Mouse (Mus musculus) ES-E14 (cell line): ENCODE measurements around the gene Rfwd3. TPM values are rescaled to one million over a fixed set of nuclear protein-coding genes. Genes with fewer than 3 reads are reported as not detected.
A peak's percentile ranks its signal among the peaks of the same experiment; 100 is the strongest.

Source experiments
- DNase-seq: peaks from one replicate; pipeline ENCODE4 v3.0.0-alpha.2; 2013; ENCODE audit warnings: low read depth, low spot score
- H3K27ac ChIP-seq: 2 replicates; pipeline ENCODE4 v1.5.1; 2012; ENCODE audit warnings: low read depth, mild to moderate bottlenecking, low read length, moderate library complexity, mixed read lengths; ENCODE audit not compliant: poor library complexity, insufficient read depth, severe bottlenecking
- H3K36me3 ChIP-seq: 2 replicates; pipeline ENCODE4 v1.6.1; 2012; ENCODE audit warnings: mild to moderate bottlenecking, low read length, moderate library complexity, mixed read lengths; ENCODE audit not compliant: control insufficient read depth, poor library complexity, insufficient read depth, severe bottlenecking
- H3K4me1 ChIP-seq, 2 experiments: fragments of 150-350 bp in 1 of 2; sonication (generic) in 1 of 2; 2 replicates each; pipeline ENCODE4 v1.6.1; 2012; ENCODE audit warnings: low read length in 2 of 2, mild to moderate bottlenecking in 1 of 2, mixed read lengths in 1 of 2; ENCODE audit not compliant: control insufficient read depth in 2 of 2, insufficient read depth in 2 of 2, poor library complexity in 1 of 2
- H3K4me3 ChIP-seq, 2 experiments: fragments of 150-350 bp in 1 of 2; sonication (generic) in 1 of 2; 2 replicates each; pipeline ENCODE4 v1.5.1; 2012; ENCODE audit warnings: low read length in 2 of 2, low read depth in 1 of 2, mild to moderate bottlenecking in 1 of 2, mixed read lengths in 1 of 2; ENCODE audit not compliant: insufficient read depth in 1 of 2, poor library complexity in 1 of 2, severe bottlenecking in 1 of 2
- H3K9ac ChIP-seq: 2 replicates; pipeline ENCODE4 v1.6.1; 2012; ENCODE audit warnings: low read depth, mild to moderate bottlenecking, low read length, mixed read lengths; ENCODE audit not compliant: poor library complexity, insufficient read depth, severe bottlenecking
- H3K9me3 ChIP-seq: fragments of 150-350 bp; sonication (generic); 2 replicates; pipeline ENCODE4 v1.6.1; 2012; ENCODE audit warnings: low read depth, mild to moderate bottlenecking, low read length; ENCODE audit not compliant: control insufficient read depth, insufficient read depth
- CHD2 ChIP-seq: IDR thresholded peaks from 2 replicates; pipeline ENCODE4 v1.6.1; 2014; ENCODE audit warnings: mild to moderate bottlenecking, low read depth, low read length, inconsistent platforms
- HCFC1 ChIP-seq: IDR thresholded peaks from 2 replicates; pipeline ENCODE4 v1.6.1; 2012; ENCODE audit warnings: low read length, inconsistent platforms, borderline replicate concordance; ENCODE audit not compliant: insufficient read depth
- MAFK ChIP-seq: IDR thresholded peaks from 2 replicates; pipeline ENCODE4 v1.6.1; 2014; ENCODE audit warnings: mild to moderate bottlenecking, low read depth, low read length, inconsistent platforms; ENCODE audit not compliant: insufficient read depth
- ZC3H11A ChIP-seq: IDR thresholded peaks from 2 replicates; pipeline ENCODE4 v1.6.1; 2012; ENCODE audit warnings: low read depth, mild to moderate bottlenecking, inconsistent platforms, low read length, borderline replicate concordance
- ZNF384 ChIP-seq: IDR thresholded peaks from 2 replicates; pipeline ENCODE4 v1.6.1; 2012; ENCODE audit warnings: low read depth, low read length, inconsistent platforms
- in situ Hi-C, 2 experiments: fragments of 600-800 bp; cut with MboI; formaldehyde crosslinking; loops; one replicate each; pipeline ENCODE4 v1.15.1; 2025; ENCODE audit warnings: low sequenced_read_pairs in 2 of 2, inconsistent platforms in 1 of 2; ENCODE audit not compliant: unreplicated experiment in 2 of 2
- total RNA-seq: library from RNA; depleted of rRNA; stranded (reverse); fragments of 300-350 nt; gene quantifications from 2 replicates; pipeline ENCODE4 v1.2.3, GENCODE M21; 2012

Rfwd3 gene
- total RNA-seq, 1 experiment, result 73.8 TPM

GRCm38 (mm10) chr8:111260251-111260650, 39.8 kb downstream of the Rfwd3 start:
- DNase-seq, result no peak
- no peaks in the 10 kb centered on the region for H3K9me3 ChIP-seq
- H3K36me3 ChIP-seq, result no peaks in the 10 kb centered on the region
- no peak overlapping the region for H3K4me3 ChIP-seq
- H3K4me1 ChIP-seq, result no peaks in the 10 kb centered on the region
- TF ChIP-seq ZNF384 (no peak), ZC3H11A (no peak), CHD2 (no peak), HCFC1 (no peak), MAFK (no peak)
- no peak overlapping the region for H3K9ac ChIP-seq
- in situ Hi-C loops, result no loop called here
- no peak overlapping the region for H3K27ac ChIP-seq

GRCm38 (mm10) chr8:111259408-111259741, 40.6 kb downstream of the Rfwd3 start:
- no peaks in the 10 kb centered on the region for H3K4me1 ChIP-seq
- H3K9ac ChIP-seq, result peak overlapping the region; percentile 60
- H3K4me3 ChIP-seq, result peak overlapping the region; percentile 90 to 96
- no peaks in the 10 kb centered on the region for H3K9me3 ChIP-seq
- H3K36me3 ChIP-seq, result no peaks in the 10 kb centered on the region
- no peak for TF ChIP-seq ZC3H11A
- in situ Hi-C loops, result no loop called here
- H3K27ac ChIP-seq, result no peak overlapping the region
- DNase-seq, result no peak

DNA sequence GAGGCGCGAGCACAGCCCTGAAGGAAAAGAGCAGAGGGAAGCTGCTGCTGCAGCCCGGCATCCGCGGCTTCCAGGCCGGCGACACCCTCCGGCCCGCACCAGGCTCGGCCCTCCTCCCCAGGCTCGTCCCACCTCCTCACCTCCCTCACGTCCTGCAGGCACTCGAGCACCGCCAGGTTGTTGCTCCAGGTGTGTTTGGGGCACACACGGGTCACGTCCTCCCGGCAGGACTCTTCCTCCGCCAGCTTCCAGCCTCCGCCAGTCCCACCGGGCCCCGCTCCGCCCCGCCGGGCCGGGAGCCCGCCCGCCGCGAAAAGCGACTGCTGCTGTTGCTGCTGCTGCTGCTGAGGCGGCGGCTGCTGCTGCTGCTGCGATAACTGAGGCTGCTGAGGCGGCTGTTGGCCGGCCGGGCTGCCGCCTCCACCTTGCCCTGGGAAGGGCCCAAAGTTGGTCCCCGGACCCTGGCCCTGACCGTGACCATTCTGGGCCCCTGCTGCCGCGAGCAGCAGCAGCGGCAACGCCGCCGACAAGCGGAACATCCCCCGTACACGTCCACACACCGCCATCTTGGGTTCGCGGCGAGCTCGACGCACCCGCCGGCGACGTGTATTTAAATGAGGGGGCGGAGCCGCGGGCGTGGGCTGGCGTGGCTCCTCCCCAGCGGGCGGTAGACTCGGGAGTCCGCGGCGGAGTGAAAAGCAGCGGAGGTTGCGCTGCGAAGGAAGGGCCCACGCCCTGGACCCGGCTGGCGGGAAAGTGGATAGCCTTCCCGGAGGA, 41.2 kb downstream of the Rfwd3 start, which contains the start of gene Glg1:
Gene Glg1 (minus strand): TSS at position 586 of the 777 bp plus-strand sequence.
- Histone ChIP-seq H3K4me3 (peak within 1 kb of the TSS; percentile 90 to 96), H3K9me3 (no peaks in the 10 kb centered on the region), H3K9ac (peak within 1 kb of the TSS; percentile 92), H3K36me3 (no peaks in the 10 kb centered on the region), H3K27ac (peak within 1 kb of the TSS; percentile 68), H3K4me1 (no peaks in the 10 kb centered on the region)
- peak; percentile 85 for DNase-seq
- in situ Hi-C loops, result no loop called here
- TF ChIP-seq MAFK (no peak), CHD2 (no peak), ZC3H11A (0 out of 2 replicates have a peak, but pooled peaks have one; percentile 23), ZNF384 (no peak), HCFC1 (peak; percentile 27; the same call in 1 of the 2 replicates)

DNA sequence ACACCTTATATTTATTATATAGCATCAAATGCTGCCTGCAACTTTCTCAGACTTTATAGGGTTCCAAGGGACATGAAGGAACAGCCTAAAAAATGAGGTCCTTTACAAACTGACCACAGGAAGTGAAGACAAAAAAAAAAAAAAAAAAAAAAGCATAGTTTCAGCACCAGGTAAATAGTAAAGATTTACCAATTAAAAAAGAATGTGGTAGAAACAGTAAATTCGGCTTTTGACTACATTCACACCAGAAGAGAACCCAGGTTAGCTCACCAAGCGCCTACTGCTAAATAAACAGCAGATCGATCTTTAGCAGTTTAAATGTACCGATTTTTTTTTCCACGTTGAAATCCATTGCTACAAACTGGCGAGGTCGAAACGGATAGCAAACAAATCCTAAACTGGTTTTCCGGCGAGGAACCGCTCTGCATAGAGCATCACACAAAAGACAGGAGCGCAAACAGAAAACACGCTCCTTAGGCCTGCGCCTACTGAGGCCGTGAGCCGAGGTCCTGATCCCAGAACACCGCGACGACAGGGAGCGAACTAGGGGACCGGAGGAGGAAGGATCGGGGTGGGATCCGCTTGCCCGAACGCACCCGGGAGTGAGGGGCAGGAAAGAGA, 41.9 kb downstream of the Rfwd3 start:
- Histone ChIP-seq H3K4me1 (no peaks in the 10 kb centered on the region), H3K4me3 (peak overlapping the region; percentile 90 to 96), H3K9ac (peak overlapping the region; percentile 92), H3K9me3 (no peaks in the 10 kb centered on the region), H3K27ac (peak overlapping the region; percentile 68; the same call in 1 of the 2 replicates), H3K36me3 (no peaks in the 10 kb centered on the region)
- DNase-seq, result peak; percentile 35
- no peak for TF ChIP-seq ZC3H11A
- TF ChIP-seq ZNF384, result peak; percentile 71
- in situ Hi-C loops, result no loop called here
